Mouse (Mus musculus): ENCODE measurements around the gene Nbeal2.
A peak's percentile ranks its signal among the peaks of the same experiment; 100 is the strongest.
"Not testable (repeated sequence)": the region's sequence is repeated elsewhere in the genome, so short reads cannot be mapped to it uniquely, and the experiment has no call there.

The Nbeal2 gene

GRCm38 (mm10) chr9:110653655-110654461 lies at the start of gene Nbeal2:
Gene Nbeal2 (minus strand): TSS chr9:110654161.
- peak; percentile 55 for DNase-seq

GRCm38 (mm10) chr9:110702848-110703247 lies 48.9 kb upstream of the Nbeal2 start:
- DNase-seq = no peak

- no peak for DNase-seq
Observed at GRCm38 (mm10) chr9:110701114-110702032, 47.4 kb upstream of the Nbeal2 start.

GRCm38 (mm10) chr9:110699574-110699973 lies 45.6 kb upstream of the Nbeal2 start:
- no peak for DNase-seq

GRCm38 (mm10) chr9:110697465-110697864 lies 43.5 kb upstream of the Nbeal2 start:
- DNase-seq = no peak

GRCm38 (mm10) chr9:110696427-110696826 lies 42.5 kb upstream of the Nbeal2 start:
- DNase-seq = no peak

- DNase-seq = no peak
Observed at GRCm38 (mm10) chr9:110695165-110695755, 41.3 kb upstream of the Nbeal2 start.

- no peak for DNase-seq
Observed at GRCm38 (mm10) chr9:110689261-110689779, 35.4 kb upstream of the Nbeal2 start.

- no peak for DNase-seq
Observed at GRCm38 (mm10) chr9:110687846-110688245, 33.9 kb upstream of the Nbeal2 start.

- no peak for DNase-seq
Observed at GRCm38 (mm10) chr9:110687061-110687460, 33.1 kb upstream of the Nbeal2 start.

GRCm38 (mm10) chr9:110686472-110686871 lies 32.5 kb upstream of the Nbeal2 start:
- DNase-seq = no peak

GRCm38 (mm10) chr9:110685591-110685990 lies 31.6 kb upstream of the Nbeal2 start:
- DNase-seq = no peak

GRCm38 (mm10) chr9:110685187-110685586 lies 31.2 kb upstream of the Nbeal2 start:
- DNase-seq = no peak

- peak; percentile 58 for DNase-seq
Observed at GRCm38 (mm10) chr9:110684100-110684831, 30.3 kb upstream of the Nbeal2 start.

- DNase-seq = no peak
Observed at GRCm38 (mm10) chr9:110683574-110684099, 29.7 kb upstream of the Nbeal2 start.

GRCm38 (mm10) chr9:110682697-110683096 lies 28.7 kb upstream of the Nbeal2 start:
- DNase-seq = not testable (repeated sequence)

- no peak for DNase-seq
Observed at GRCm38 (mm10) chr9:110682255-110682654, 28.3 kb upstream of the Nbeal2 start.

- DNase-seq = no peak
Observed at GRCm38 (mm10) chr9:110681817-110682216, 27.9 kb upstream of the Nbeal2 start.

GRCm38 (mm10) chr9:110680736-110681507 lies 27.0 kb upstream of the Nbeal2 start:
- no peak for DNase-seq

GRCm38 (mm10) chr9:110678886-110679285 lies 24.9 kb upstream of the Nbeal2 start:
- no peak for DNase-seq

GRCm38 (mm10) chr9:110676492-110676911 lies 22.5 kb upstream of the Nbeal2 start:
- DNase-seq = no peak
